Mouse (Mus musculus) 3134 (cell line): ENCODE measurements around the gene Thap8.

Source experiments
- DNase-seq: peaks from one replicate; pipeline ENCODE4 v3.0.0-alpha.2; 2011; ENCODE audit warnings: low spot score; ENCODE audit not compliant: insufficient read length; ENCODE audit errors: extremely low read depth

The Thap8 gene

GRCm38 (mm10) chr7:30282740-30283139, 2.8 kb downstream of the Thap8 start:
- DNase-seq, result no peak

- peak; percentile 46 for DNase-seq
Observed at GRCm38 (mm10) chr7:30286701-30287410, 7.0 kb downstream of the Thap8 start.

GRCm38 (mm10) chr7:30288046-30288445, 8.2 kb downstream of the Thap8 start:
- DNase-seq, result no peak

- no peak for DNase-seq
Observed at GRCm38 (mm10) chr7:30289071-30289713, 9.3 kb downstream of the Thap8 start.

GRCm38 (mm10) chr7:30289714-30290399, 10.0 kb downstream of the Thap8 start:
- no peak for DNase-seq

GRCm38 (mm10) chr7:30291215-30292131, 11.6 kb downstream of the Thap8 start, which contains the start of gene Clip3:
Gene Clip3 (plus strand): TSS chr7:30291728.
- DNase-seq, result no peak

- no peak for DNase-seq
Observed at GRCm38 (mm10) chr7:30293795-30294194, 13.9 kb downstream of the Thap8 start.

GRCm38 (mm10) chr7:30294296-30294695, 14.4 kb downstream of the Thap8 start:
- no peak for DNase-seq

- peak; percentile 25 for DNase-seq
Observed at GRCm38 (mm10) chr7:30295103-30295502, 15.2 kb downstream of the Thap8 start.

GRCm38 (mm10) chr7:30296816-30297215, 16.9 kb downstream of the Thap8 start:
- DNase-seq, result no peak

- DNase-seq, result no peak
Observed at GRCm38 (mm10) chr7:30297266-30297665, 17.4 kb downstream of the Thap8 start.

- DNase-seq, result no peak
Observed at GRCm38 (mm10) chr7:30300914-30301313, 21.0 kb downstream of the Thap8 start.

GRCm38 (mm10) chr7:30306083-30306779, 26.3 kb downstream of the Thap8 start:
- DNase-seq, result no peak

- DNase-seq, result peak; percentile 86
Observed at GRCm38 (mm10) chr7:30308076-30309005, 28.4 kb downstream of the Thap8 start, which contains the start of gene Alkbh6. Gene Alkbh6 (plus strand): TSS chr7:30308717.

GRCm38 (mm10) chr7:30309395-30310129, 29.7 kb downstream of the Thap8 start:
- DNase-seq, result no peak

- DNase-seq, result no peak
Observed at GRCm38 (mm10) chr7:30310136-30310535, 30.2 kb downstream of the Thap8 start.

GRCm38 (mm10) chr7:30313666-30314320, 33.9 kb downstream of the Thap8 start:
- DNase-seq, result no peak

- no peak for DNase-seq
Observed at GRCm38 (mm10) chr7:30314721-30315155, 34.8 kb downstream of the Thap8 start, which contains the start of gene Syne4. Gene Syne4 (plus strand): TSS chr7:30314807.
